22 mouse cellular contexts compared by ENCODE assay signal in the genomic region with DNA sequence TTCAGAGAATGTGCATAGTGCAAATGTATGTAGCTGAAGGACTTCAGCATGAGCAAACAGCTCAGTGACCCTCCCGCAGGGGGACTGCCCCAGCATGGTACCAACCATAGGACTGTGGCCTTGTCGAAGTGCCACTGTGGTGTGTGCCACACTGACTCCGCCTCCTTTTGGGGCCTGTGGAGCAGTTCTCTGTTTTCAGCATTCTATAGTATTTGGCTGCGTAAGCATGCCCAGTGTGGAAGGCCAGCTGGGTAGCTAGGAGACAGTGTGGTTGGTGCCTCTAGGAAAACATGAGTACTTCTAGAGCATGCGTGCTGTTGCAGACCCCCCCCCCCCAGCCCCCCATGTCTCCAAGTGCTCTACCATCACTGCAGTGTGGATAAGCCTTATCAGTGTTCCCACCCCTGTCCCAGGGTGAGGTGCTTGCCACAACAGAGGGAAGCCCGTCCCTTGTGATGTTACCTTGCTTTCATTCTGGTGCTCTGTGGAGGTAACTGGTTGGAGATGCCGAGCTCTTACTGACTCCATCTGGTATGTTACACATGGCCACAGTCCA. TPM values are rescaled to one million over a fixed set of nuclear protein-coding genes. Genes with fewer than 3 reads are reported as not detected.
DNase-seq lines count a peak whose midpoint lies in the region; ATAC-seq and TF ChIP-seq lines count a peak whose summit lies in the region.
"Had no signal": no experiment of that assay in that cellular context is flagged by ENCODE, and none has a peak within 500 bp of the region (broad histone marks: within the 10 kb centered on the region; RNA-seq: fewer than 3 reads in every experiment).

No protein-coding gene starts in this region.

- H3K9ac ChIP-seq in lung, embryonic 14.5 days, result no peak overlapping the region
- no peak overlapping the region for H3K9ac ChIP-seq in liver, embryonic 14.5 days (replicated peaks)
- H3K9ac ChIP-seq: hindbrain, embryonic 12.5 days; neural tube, embryonic 12.5 days had no signal

- no peaks in the 10 kb centered on the region for H3K27me3 ChIP-seq in lung, embryonic 14.5 days (ENCODE audit: insufficient read depth, low read length)
- H3K27me3 ChIP-seq in liver, embryonic 14.5 days (ENCODE audit: control insufficient read depth, insufficient read depth, low read length), result no peaks in the 10 kb centered on the region
- H3K27me3 ChIP-seq in heart, embryonic 10.5 days (ENCODE audit: insufficient read depth, poor library complexity, severe bottlenecking), result no peaks in the 10 kb centered on the region
- H3K27me3 ChIP-seq: hindbrain, embryonic 12.5 days; neural tube, embryonic 12.5 days had no signal

- H3K36me3 ChIP-seq in lung, embryonic 14.5 days (ENCODE audit: insufficient read depth), result peaks cover 95% of the 10 kb centered on the region
- peaks cover 86% of the 10 kb centered on the region for H3K36me3 ChIP-seq in liver, embryonic 14.5 days (replicated peaks; ENCODE audit: control insufficient read depth, insufficient read depth, low read depth)
- H3K36me3 ChIP-seq in heart, embryonic 10.5 days, result peaks cover 99% of the 10 kb centered on the region

- no peak overlapping the region for H3K4me2 ChIP-seq in lung, embryonic 14.5 days
- H3K4me2 ChIP-seq in liver, embryonic 14.5 days (ENCODE audit: low read depth), result peak overlapping the region; percentile 29
- H3K4me2 ChIP-seq: hindbrain, embryonic 12.5 days; neural tube, embryonic 12.5 days had no signal

- no peak for TF ChIP-seq CTCF in lung, embryonic 14.5 days (IDR thresholded peaks at IDR 0.05; ENCODE audit: low read depth)
- no peak for TF ChIP-seq CTCF in liver, embryonic 14.5 days (IDR thresholded peaks at IDR 0.05; ENCODE audit: low read depth)

- WGBS in lung, embryonic 14.5 days, result 92% methylated on average over 7 of the region's 7 CpGs
- WGBS in liver, embryonic 14.5 days (ENCODE audit: insufficient replicate concordance), result 30% methylated on average over 7 of the region's 7 CpGs
- WGBS in heart, embryonic 10.5 days, result 80% methylated on average over 7 of the region's 7 CpGs

- no peak for DNase-seq in lung, embryonic 14.5 days
- no peak for DNase-seq in lung, postnatal 36 days
- DNase-seq in c-Kit-positive CD71-positive TER-119-positive erythroid progenitor cells, embryonic 14.5 days (ENCODE audit: low spot score), result peak; percentile 37
- DNase-seq in liver, embryonic 14.5 days (ENCODE audit: low read depth in 3 of 3, low spot score in 3 of 3), result peak; percentile 38 to 46 (median 41)
- DNase-seq in urinary bladder, adult 18-20 months (ENCODE audit: low spot score in 2 of 2), result no peak
- DNase-seq in heart, embryonic 10.5 days (ENCODE audit: low spot score), result no peak
- no peak for DNase-seq in Muller cell, postnatal 12 days (ENCODE audit: inconsistent ontology term)
- DNase-seq: cerebellum, adult 8-10 months; gastrocnemius, postnatal 36 days; kidney, adult 2 months; kidney, postnatal 25 days; layer of hippocampus, adult 9-11 months; lung, adult 18-20 months; spleen, adult 18-20 months; thymus, adult 2 months had no signal

- H3K27ac ChIP-seq in lung, embryonic 14.5 days (ENCODE audit: low read depth), result no peak overlapping the region
- 0 out of 2 replicates have a peak overlapping the region, but pooled peaks have one; percentile 27 for H3K27ac ChIP-seq in liver, embryonic 14.5 days
- H3K27ac ChIP-seq in heart, embryonic 10.5 days, result no peak overlapping the region
- H3K27ac ChIP-seq: hindbrain, embryonic 12.5 days; left cerebral cortex, adult 2 months; limb, embryonic 10.5 days; midbrain, embryonic 10.5 days; neural tube, embryonic 12.5 days had no signal

- ATAC-seq in lung, embryonic 14.5 days (ENCODE audit: insufficient read depth), result peak; percentile 38; the same call in 1 of the 2 replicates
- peak; percentile 87 for ATAC-seq in liver, embryonic 14.5 days (ENCODE audit: insufficient read depth)
- ATAC-seq: forebrain, embryonic 14.5 days had no signal

- TF ChIP-seq EP300 in liver, embryonic 14.5 days (IDR thresholded peaks at IDR 0.05; ENCODE audit: low read depth), result peak; percentile 59

- no peaks in the 10 kb centered on the region for H3K9me3 ChIP-seq in lung, embryonic 14.5 days (ENCODE audit: low read depth, low read length)
- H3K9me3 ChIP-seq in liver, embryonic 14.5 days (ENCODE audit: control insufficient read depth, low read length), result no peaks in the 10 kb centered on the region
- H3K9me3 ChIP-seq in heart, embryonic 10.5 days, result no peaks in the 10 kb centered on the region
- H3K9me3 ChIP-seq: hindbrain, embryonic 12.5 days; limb, embryonic 10.5 days; midbrain, embryonic 10.5 days; neural tube, embryonic 12.5 days had no signal

- no peak overlapping the region for H3K4me3 ChIP-seq in lung, embryonic 14.5 days (ENCODE audit: low read depth, low read length)
- no peak overlapping the region for H3K4me3 ChIP-seq in liver, embryonic 14.5 days (ENCODE audit: insufficient read depth in 1 of 2, low read depth in 2 of 2, low read length in 2 of 2)
- H3K4me3 ChIP-seq in heart, embryonic 10.5 days, result no peak overlapping the region
- H3K4me3 ChIP-seq: erythroblast, embryonic 14.5 days; hindbrain, embryonic 12.5 days; left cerebral cortex, adult 2 months; limb, embryonic 10.5 days; midbrain, embryonic 10.5 days; neural tube, embryonic 12.5 days had no signal

- no peaks in the 10 kb centered on the region for H3K4me1 ChIP-seq in lung, embryonic 14.5 days (ENCODE audit: insufficient read depth)
- peaks cover 15 to 18% of the 10 kb centered on the region in 2 experiments for H3K4me1 ChIP-seq in liver, embryonic 14.5 days (replicated peaks; ENCODE audit: control insufficient read depth in 2 of 2, insufficient read depth in 2 of 2, low read length in 1 of 2)
- H3K4me1 ChIP-seq in heart, embryonic 10.5 days, result no peaks in the 10 kb centered on the region
- H3K4me1 ChIP-seq: hindbrain, embryonic 12.5 days; limb, embryonic 10.5 days; midbrain, embryonic 10.5 days; neural tube, embryonic 12.5 days had no signal

RNA-seq across cellular contexts. Expression of gene Secisbp2, which starts 26.2 kb away (rescaled TPM):
- 26.1 and 31.3 TPM in 2 replicates for polyA plus RNA-seq in lung, embryonic 14.5 days (2014; fragmentation: Nextera tagmentation; extraction: Ambion mirVana)
- 8.5 and 12.2 TPM in 2 replicates for polyA plus RNA-seq in liver, embryonic 14.5 days (2012; rRNA removed)
- polyA plus RNA-seq in liver, embryonic 14.5 days (2014; fragmentation: Nextera tagmentation; extraction: Ambion mirVana), result 11.8 and 12.5 TPM in 2 replicates
- 25.6 and 32.1 TPM in 2 replicates for polyA plus RNA-seq in heart, embryonic 10.5 days (2016; fragmentation: Nextera tagmentation; extraction: Ambion mirVana)

RNA-seq across cellular contexts. Expression of gene Cks2, which starts 32.7 kb away (rescaled TPM):
- polyA plus RNA-seq in lung, embryonic 14.5 days (2014; fragmentation: Nextera tagmentation; extraction: Ambion mirVana), result 426 and 436 TPM in 2 replicates
- 241 and 279 TPM in 2 replicates for polyA plus RNA-seq in liver, embryonic 14.5 days (2012; rRNA removed)
- 487 and 490 TPM in 2 replicates for polyA plus RNA-seq in liver, embryonic 14.5 days (2014; fragmentation: Nextera tagmentation; extraction: Ambion mirVana)
- polyA plus RNA-seq in heart, embryonic 10.5 days (2016; fragmentation: Nextera tagmentation; extraction: Ambion mirVana), result 248 and 312 TPM in 2 replicates

Comparison
In these comparisons a context has a peak if more than half of its experiments do, and no peak if none do; other contexts are left out.
1. DNase-seq: peak in c-Kit-positive CD71-positive TER-119-positive erythroid progenitor cells, embryonic 14.5 days (single experiment) and liver, embryonic 14.5 days (3 of 3); none in lung, embryonic 14.5 days (single experiment), lung, postnatal 36 days (single experiment), urinary bladder, adult 18-20 months (0 of 2), heart, embryonic 10.5 days (single experiment) and Muller cell, postnatal 12 days (single experiment).